Mouse (Mus musculus): ENCODE results near the gene St6gal2. TPM values are rescaled to one million over a fixed set of nuclear protein-coding genes. Genes with fewer than 3 reads are reported as not detected.

St6gal2 gene
- 12.0 and 13.3 TPM in 2 replicates for polyA plus RNA-seq (2016; fragmentation: Nextera tagmentation; extraction: Ambion mirVana)

- H3K9ac ChIP-seq = peak within 1 kb of the TSS; percentile 74
- H3K27ac ChIP-seq = peak within 1 kb of the TSS; percentile 77
- H3K27me3 ChIP-seq = no peaks in the 10 kb centered on the region
- H3K4me3 ChIP-seq (replicated peaks) = peak within 1 kb of the TSS; percentile 58
- H3K9me3 ChIP-seq = no peaks in the 10 kb centered on the region
- ATAC-seq (ENCODE audit: low FRiP score) = peak; percentile 90
- H3K4me1 ChIP-seq = peaks cover 15% of the 10 kb centered on the region
- H3K4me2 ChIP-seq = peak within 1 kb of the TSS; percentile 59
- under 1% methylated on average over 84 of the region's 84 CpGs for WGBS
- H3K36me3 ChIP-seq (replicated peaks) = no peaks in the 10 kb centered on the region
Measured at GRCm38 (mm10) chr17:55445250-55446184, at the start of gene St6gal2. St6gal2 (plus strand) TSS chr17:55445382.

- no peak overlapping the region for H3K9ac ChIP-seq
Measured at GRCm38 (mm10) chr17:55406043-55406442, 39.1 kb upstream of the St6gal2 start.

GRCm38 (mm10) chr17:55416519-55416918 lies 28.7 kb upstream of the St6gal2 start:
- Histone ChIP-seq H3K27ac (no peak overlapping the region), H3K4me3 (replicated peaks) (no peak overlapping the region), H3K9ac (no peak overlapping the region), H3K9me3 (no peaks in the 10 kb centered on the region), H3K4me1 (no peaks in the 10 kb centered on the region), H3K4me2 (no peak overlapping the region), H3K27me3 (no peaks in the 10 kb centered on the region), H3K36me3 (replicated peaks) (no peaks in the 10 kb centered on the region)
- WGBS = 92% methylated on average over 2 of the region's 2 CpGs
- no peak for ATAC-seq (ENCODE audit: low FRiP score)

More at GRCm38 (mm10) chr17:55406043-55406442, 39.1 kb upstream of the St6gal2 start:
- no peaks in the 10 kb centered on the region for H3K9me3 ChIP-seq
- H3K4me3 ChIP-seq (replicated peaks) = no peak overlapping the region
- no peak overlapping the region for H3K27ac ChIP-seq
- no peaks in the 10 kb centered on the region for H3K27me3 ChIP-seq
- no peak for ATAC-seq (ENCODE audit: low FRiP score)
- no peaks in the 10 kb centered on the region for H3K4me1 ChIP-seq
- no peak overlapping the region for H3K4me2 ChIP-seq
- H3K36me3 ChIP-seq (replicated peaks) = no peaks in the 10 kb centered on the region
- 89% methylated on average over 2 of the region's 2 CpGs for WGBS

GRCm38 (mm10) chr17:55446185-55446527 lies 974 bp downstream of the St6gal2 start:
- Histone ChIP-seq H3K4me3 (replicated peaks) (peak overlapping the region; percentile 58), H3K9me3 (no peaks in the 10 kb centered on the region), H3K4me1 (peaks cover 15% of the 10 kb centered on the region), H3K4me2 (peak overlapping the region; percentile 59), H3K27me3 (no peaks in the 10 kb centered on the region), H3K36me3 (replicated peaks) (no peaks in the 10 kb centered on the region), H3K9ac (peak overlapping the region; percentile 74), H3K27ac (peak overlapping the region; percentile 77)
- 2% methylated on average over 6 of the region's 6 CpGs for WGBS
- peak; percentile 77; the same call in 1 of the 2 replicates for ATAC-seq (ENCODE audit: low FRiP score)

GRCm38 (mm10) chr17:55446698-55447097 lies 1.5 kb downstream of the St6gal2 start:
- peak overlapping the region; percentile 58 for H3K4me3 ChIP-seq (replicated peaks)
- peaks cover 15% of the 10 kb centered on the region for H3K4me1 ChIP-seq
- peak overlapping the region; percentile 25; the same call in 1 of the 2 replicates for H3K9ac ChIP-seq
- no peak for ATAC-seq (ENCODE audit: low FRiP score)
- no peaks in the 10 kb centered on the region for H3K27me3 ChIP-seq
- H3K4me2 ChIP-seq = peak overlapping the region; percentile 59
- no peaks in the 10 kb centered on the region for H3K36me3 ChIP-seq (replicated peaks)
- H3K27ac ChIP-seq = no peak overlapping the region
- H3K9me3 ChIP-seq = no peaks in the 10 kb centered on the region
- 8% methylated on average over 4 of the region's 4 CpGs for WGBS

GRCm38 (mm10) chr17:55450943-55451342 lies 5.8 kb downstream of the St6gal2 start:
- no peak overlapping the region for H3K4me3 ChIP-seq (replicated peaks)
- no peaks in the 10 kb centered on the region for H3K27me3 ChIP-seq
- H3K36me3 ChIP-seq (replicated peaks) = no peaks in the 10 kb centered on the region
- H3K27ac ChIP-seq = no peak overlapping the region
- H3K9ac ChIP-seq = no peak overlapping the region
- H3K4me2 ChIP-seq = no peak overlapping the region
- H3K9me3 ChIP-seq = no peaks in the 10 kb centered on the region
- peaks cover 11% of the 10 kb centered on the region for H3K4me1 ChIP-seq
- ATAC-seq (ENCODE audit: low FRiP score) = no peak
- 79% methylated on average over 2 of the region's 2 CpGs for WGBS

GRCm38 (mm10) chr17:55454487-55454886 lies 9.3 kb downstream of the St6gal2 start:
- WGBS = 82% methylated on average over 3 of the region's 3 CpGs
- no peak for ATAC-seq (ENCODE audit: low FRiP score)

GRCm38 (mm10) chr17:55460187-55460586 lies 15.0 kb downstream of the St6gal2 start:
- Histone ChIP-seq H3K9ac (no peak overlapping the region), H3K4me3 (replicated peaks) (no peak overlapping the region), H3K9me3 (no peaks in the 10 kb centered on the region), H3K4me1 (no peaks in the 10 kb centered on the region), H3K27ac (no peak overlapping the region), H3K4me2 (no peak overlapping the region), H3K36me3 (replicated peaks) (no peaks in the 10 kb centered on the region), H3K27me3 (no peaks in the 10 kb centered on the region)
- no peak for ATAC-seq (ENCODE audit: low FRiP score)
- 87% methylated on average over 1 of the region's 1 CpGs for WGBS

More at GRCm38 (mm10) chr17:55454487-55454886, 9.3 kb downstream of the St6gal2 start:
- Histone ChIP-seq H3K4me1 (no peaks in the 10 kb centered on the region; the same call in 1 of the 2 replicates), H3K27ac (no peak overlapping the region), H3K9me3 (no peaks in the 10 kb centered on the region), H3K9ac (no peak overlapping the region), H3K36me3 (replicated peaks) (no peaks in the 10 kb centered on the region), H3K4me3 (replicated peaks) (no peak overlapping the region), H3K4me2 (no peak overlapping the region), H3K27me3 (no peaks in the 10 kb centered on the region)

- H3K27me3 ChIP-seq = no peaks in the 10 kb centered on the region
- no peak for ATAC-seq (ENCODE audit: low FRiP score)
- H3K4me3 ChIP-seq (replicated peaks) = no peak overlapping the region
- 84% methylated on average over 3 of the region's 3 CpGs for WGBS
- H3K9ac ChIP-seq = no peak overlapping the region
- H3K9me3 ChIP-seq = no peaks in the 10 kb centered on the region
- H3K36me3 ChIP-seq (replicated peaks) = no peaks in the 10 kb centered on the region
- no peak overlapping the region for H3K27ac ChIP-seq
- no peaks in the 10 kb centered on the region for H3K4me1 ChIP-seq
- H3K4me2 ChIP-seq = no peak overlapping the region
Measured at GRCm38 (mm10) chr17:55467579-55467978, 22.4 kb downstream of the St6gal2 start.

- no peak overlapping the region for H3K4me2 ChIP-seq
- ATAC-seq (ENCODE audit: low FRiP score) = no peak
- H3K9ac ChIP-seq = no peak overlapping the region
- H3K9me3 ChIP-seq = no peaks in the 10 kb centered on the region
- no peak overlapping the region for H3K27ac ChIP-seq
- no peak overlapping the region for H3K4me3 ChIP-seq (replicated peaks)
- H3K36me3 ChIP-seq (replicated peaks) = no peaks in the 10 kb centered on the region
- H3K4me1 ChIP-seq = no peaks in the 10 kb centered on the region
- H3K27me3 ChIP-seq = no peaks in the 10 kb centered on the region
Measured at GRCm38 (mm10) chr17:55468963-55469362, 23.8 kb downstream of the St6gal2 start.

GRCm38 (mm10) chr17:55475974-55476373 lies 30.8 kb downstream of the St6gal2 start:
- H3K4me2 ChIP-seq = no peak overlapping the region
- WGBS = 89% methylated on average over 4 of the region's 4 CpGs
- no peaks in the 10 kb centered on the region for H3K4me1 ChIP-seq
- no peak for ATAC-seq (ENCODE audit: low FRiP score)
- no peaks in the 10 kb centered on the region for H3K9me3 ChIP-seq
- H3K36me3 ChIP-seq (replicated peaks) = no peaks in the 10 kb centered on the region
- no peak overlapping the region for H3K9ac ChIP-seq
- H3K27ac ChIP-seq = no peak overlapping the region
- H3K4me3 ChIP-seq (replicated peaks) = no peak overlapping the region
- no peaks in the 10 kb centered on the region for H3K27me3 ChIP-seq

GRCm38 (mm10) chr17:55477361-55477760 lies 32.2 kb downstream of the St6gal2 start:
- peak; percentile 70; the same call in 1 of the 2 replicates for ATAC-seq (ENCODE audit: low FRiP score)
- Histone ChIP-seq H3K27me3 (no peaks in the 10 kb centered on the region), H3K9ac (no peak overlapping the region), H3K4me3 (replicated peaks) (no peak overlapping the region), H3K27ac (no peak overlapping the region), H3K36me3 (replicated peaks) (peaks cover 1% of the 10 kb centered on the region; the same call in 1 of the 2 replicates), H3K4me1 (no peaks in the 10 kb centered on the region), H3K4me2 (no peak overlapping the region), H3K9me3 (no peaks in the 10 kb centered on the region)

GRCm38 (mm10) chr17:55479367-55479766 lies 34.2 kb downstream of the St6gal2 start:
- no peaks in the 10 kb centered on the region for H3K27me3 ChIP-seq
- no peak for ATAC-seq (ENCODE audit: low FRiP score)
- 69% methylated on average over 7 of the region's 7 CpGs for WGBS

More at GRCm38 (mm10) chr17:55479367-55479766, 34.2 kb downstream of the St6gal2 start:
- no peaks in the 10 kb centered on the region for H3K9me3 ChIP-seq
- no peak overlapping the region for H3K4me3 ChIP-seq (replicated peaks)
- peaks cover 6% of the 10 kb centered on the region; the same call in 1 of the 2 replicates for H3K36me3 ChIP-seq (replicated peaks)
- H3K4me1 ChIP-seq = no peaks in the 10 kb centered on the region
- no peak overlapping the region for H3K4me2 ChIP-seq
- H3K27ac ChIP-seq = no peak overlapping the region
- H3K9ac ChIP-seq = no peak overlapping the region
